Mouse (Mus musculus) mouse trophoblast stem cell (cell line): ENCODE results near the gene Ifna11.
"Not testable (repeated sequence)": the region's sequence is repeated elsewhere in the genome, so short reads cannot be mapped to it uniquely, and the experiment has no call there.

Experiments
- in situ Hi-C, 2 experiments: fragments of 300-500 bp; cut with MseI, MboI; formaldehyde crosslinking; loops; 2 replicates in 1 of 2; 3 replicates in 1 of 2; pipeline ENCODE4 v1.15.1; 2025

Ifna11 gene

GRCm38 (mm10) chr4:88819659-88820058 is at the start of gene Ifna11:
Gene Ifna11 (plus strand): TSS chr4:88819959.
- in situ Hi-C loops: no loop called here

GRCm38 (mm10) chr4:88773534-88773933 is 46.2 kb upstream of the Ifna11 start, which contains the start of gene Gm13290:
Gene Gm13290 (plus strand): TSS chr4:88773834.
- in situ Hi-C loops: not testable (repeated sequence)

- in situ Hi-C loops: not testable (repeated sequence)
Observed at GRCm38 (mm10) chr4:88776622-88777021, 43.1 kb upstream of the Ifna11 start, which contains the start of gene Gm13289. Gene Gm13289 (plus strand): TSS chr4:88776922.

- in situ Hi-C loops: not testable (repeated sequence)
Observed at GRCm38 (mm10) chr4:88779550-88779949, 40.2 kb upstream of the Ifna11 start, which contains the start of gene Gm13272. Gene Gm13272 (plus strand): TSS chr4:88779850.

- in situ Hi-C loops: not testable (repeated sequence)
Observed at GRCm38 (mm10) chr4:88780320-88780719, 39.4 kb upstream of the Ifna11 start.

GRCm38 (mm10) chr4:88781831-88782230 is 37.9 kb upstream of the Ifna11 start, which contains the start of gene Ifnz:
Gene Ifnz (plus strand): TSS chr4:88782131.
- in situ Hi-C loops: not testable (repeated sequence)

GRCm38 (mm10) chr4:88782335-88782734 is 37.4 kb upstream of the Ifna11 start:
- in situ Hi-C loops: not testable (repeated sequence)

- in situ Hi-C loops: not testable (repeated sequence)
Observed at GRCm38 (mm10) chr4:88785409-88785808, 34.4 kb upstream of the Ifna11 start, which contains the start of gene Gm13276. Gene Gm13276 (plus strand): TSS chr4:88785709.

- in situ Hi-C loops: not testable (repeated sequence)
Observed at GRCm38 (mm10) chr4:88788402-88788801, 31.4 kb upstream of the Ifna11 start, which contains the start of gene Gm13277. Gene Gm13277 (plus strand): TSS chr4:88788632.

GRCm38 (mm10) chr4:88791250-88791649 is 28.5 kb upstream of the Ifna11 start, which contains the start of gene Gm13278:
Gene Gm13278 (plus strand): TSS chr4:88791550.
- in situ Hi-C loops: not testable (repeated sequence)

- in situ Hi-C loops: not testable (repeated sequence)
Observed at GRCm38 (mm10) chr4:88793936-88794675, 25.7 kb upstream of the Ifna11 start, which contains the start of gene Gm13275. Gene Gm13275 (plus strand): TSS chr4:88794487.

- in situ Hi-C loops: not testable (repeated sequence)
Observed at GRCm38 (mm10) chr4:88797097-88797496, 22.7 kb upstream of the Ifna11 start, which contains the start of gene Gm13279. Gene Gm13279 (plus strand): TSS chr4:88797397.

- in situ Hi-C loops: not testable (repeated sequence)
Observed at GRCm38 (mm10) chr4:88799365-88799764, 20.4 kb upstream of the Ifna11 start, which contains the start of gene Gm13285. Gene Gm13285 (plus strand): TSS chr4:88799665.

- in situ Hi-C loops: not testable (repeated sequence)
Observed at GRCm38 (mm10) chr4:88802954-88803353, 16.8 kb upstream of the Ifna11 start, which contains the start of gene Gm13287. Gene Gm13287 (plus strand): TSS chr4:88803254.

- in situ Hi-C loops: not testable (repeated sequence)
Observed at GRCm38 (mm10) chr4:88805231-88805630, 14.5 kb upstream of the Ifna11 start, which contains the start of gene Gm13288. Gene Gm13288 (plus strand): TSS chr4:88805531.

GRCm38 (mm10) chr4:88805761-88806160 is 14.0 kb upstream of the Ifna11 start:
- in situ Hi-C loops: not testable (repeated sequence)

GRCm38 (mm10) chr4:88815928-88816327 is 3.8 kb upstream of the Ifna11 start, which contains the start of gene Ifna7:
Gene Ifna7 (plus strand): TSS chr4:88816228.
- in situ Hi-C loops: no loop called here

GRCm38 (mm10) chr4:88822995-88823394 is 3.2 kb downstream of the Ifna11 start:
- in situ Hi-C loops: no loop called here

GRCm38 (mm10) chr4:88827116-88827515 is 7.4 kb downstream of the Ifna11 start, which contains the start of gene Ifna6:
Gene Ifna6 (plus strand): TSS chr4:88827416.
- in situ Hi-C loops: not testable (repeated sequence)

GRCm38 (mm10) chr4:88830523-88830922 is 10.8 kb downstream of the Ifna11 start:
- in situ Hi-C loops: no loop called here

- in situ Hi-C loops: not testable (repeated sequence)
Observed at GRCm38 (mm10) chr4:88835225-88835624, 15.5 kb downstream of the Ifna11 start, which contains the start of gene Ifna5. Gene Ifna5 (plus strand): TSS chr4:88835525.

- in situ Hi-C loops: no loop called here
Observed at GRCm38 (mm10) chr4:88838828-88839227, 19.1 kb downstream of the Ifna11 start.
